Mouse (Mus musculus) midbrain, postnatal 0 days (tissue): ENCODE measurements at regions not wholly inside any gene's neighbourhood (a gene's known extent, or its start where the extent isn't known, plus 50 kb on each side); places are given as distances from the start of the nearest gene placed in this dataset.
A peak's percentile ranks its signal among the peaks of the same experiment; 100 is the strongest.

ENCODE experiments used
- ATAC-seq: fragments of 200-750 bp; cut with Nextera tagmentation; 2 replicates; pipeline ENCODE4 v1.8.0; 2017; ENCODE audit warnings: moderate number of reproducible peaks, mild to moderate bottlenecking, moderate TSS enrichment, moderate library complexity; ENCODE audit not compliant: low FRiP score
- DNase-seq: peaks from one replicate; pipeline ENCODE4 v3.0.0-alpha.2; 2015; ENCODE audit warnings: low spot score
- H3K27ac ChIP-seq: fragments of 300-500 bp; sonication (generic); 2 replicates; pipeline ENCODE4 v1.5.1; 2014; ENCODE audit warnings: low read depth, mild to moderate bottlenecking, low read length, mixed read lengths
- H3K27me3 ChIP-seq: fragments of 300-500 bp; sonication (generic); 2 replicates; pipeline ENCODE4 v1.6.1; 2014; ENCODE audit warnings: low read length, control low read depth, mixed read lengths; ENCODE audit not compliant: insufficient read depth
- H3K36me3 ChIP-seq: fragments of 300-500 bp; sonication (generic); 2 replicates; pipeline ENCODE4 v1.6.1; 2014; ENCODE audit warnings: low read length, control low read depth, mixed read lengths; ENCODE audit not compliant: insufficient read depth
- H3K4me1 ChIP-seq: fragments of 300-500 bp; sonication (generic); 2 replicates; pipeline ENCODE4 v1.6.1; 2014; ENCODE audit warnings: mild to moderate bottlenecking, control low read depth, antibody characterized with exemption, low read length, mixed read lengths; ENCODE audit not compliant: insufficient read depth
- H3K4me2 ChIP-seq: fragments of 300-500 bp; sonication (generic); 2 replicates; pipeline ENCODE4 v1.6.1; 2014; ENCODE audit warnings: low read depth, mild to moderate bottlenecking, low read length, mixed read lengths; ENCODE audit not compliant: poor library complexity, severe bottlenecking
- H3K4me3 ChIP-seq: fragments of 300-500 bp; sonication (generic); 2 replicates; pipeline ENCODE4 v1.5.1; 2014; ENCODE audit warnings: low read depth, mild to moderate bottlenecking, low read length, moderate library complexity
- H3K9ac ChIP-seq: fragments of 300-500 bp; sonication (generic); replicated peaks from 2 replicates; pipeline ENCODE4 v1.6.1; 2014; ENCODE audit warnings: mild to moderate bottlenecking, low read length, moderate library complexity, mixed read lengths; ENCODE audit not compliant: poor library complexity, severe bottlenecking
- H3K9me3 ChIP-seq: fragments of 300-500 bp; sonication (generic); 2 replicates; pipeline ENCODE4 v1.6.1; 2016; ENCODE audit warnings: low read length, control low read depth
- CTCF ChIP-seq: IDR thresholded peaks from 2 replicates; pipeline ENCODE4 v1.5.1; 2016; ENCODE audit warnings: antibody characterized with exemption, mild to moderate bottlenecking
- WGBS: fragments of 180-500 bp; shearing (Covaris S2); extraction: QIAGEN DNeasy Blood & Tissue Kit; methylation state at CpG from one replicate; pipeline ENCODE4 v1.1.7; 2014; 5-methylcytosine and 5-hydroxymethylcytosine counted together

- peak; percentile 3 for DNase-seq
- no peak for ATAC-seq
- H3K4me3 ChIP-seq: peak overlapping the region; percentile 2; the same call in 1 of the 2 replicates
- 7% methylated on average over 10 of the region's 10 CpGs for WGBS
- H3K36me3 ChIP-seq: no peaks in the 10 kb centered on the region
- H3K9ac ChIP-seq: no peak overlapping the region; the same call in 1 of the 2 replicates
- no peak overlapping the region for H3K27ac ChIP-seq
- TF ChIP-seq CTCF: no peak
- H3K9me3 ChIP-seq: no peaks in the 10 kb centered on the region
- no peaks in the 10 kb centered on the region for H3K27me3 ChIP-seq
- peak overlapping the region; percentile 52 for H3K4me2 ChIP-seq
- peaks cover 3% of the 10 kb centered on the region; the same call in 1 of the 2 replicates for H3K4me1 ChIP-seq
Measured at GRCm38 (mm10) chr8:95987011-95987440, 98.7 kb upstream of the Got2 start.

- no peak for TF ChIP-seq CTCF
- no peak overlapping the region for H3K9ac ChIP-seq
- H3K27ac ChIP-seq: no peak overlapping the region
- WGBS: 31% methylated on average over 3 of the region's 3 CpGs
- H3K4me3 ChIP-seq: no peak overlapping the region
- DNase-seq: no peak
- no peak for ATAC-seq
- peaks cover 3% of the 10 kb centered on the region; the same call in 1 of the 2 replicates for H3K4me1 ChIP-seq
- H3K36me3 ChIP-seq: no peaks in the 10 kb centered on the region
- no peaks in the 10 kb centered on the region for H3K27me3 ChIP-seq
- H3K4me2 ChIP-seq: peak overlapping the region; percentile 52
- no peaks in the 10 kb centered on the region for H3K9me3 ChIP-seq
Measured at GRCm38 (mm10) chr8:95986410-95986809, 98.1 kb upstream of the Got2 start.

GRCm38 (mm10) chr8:95983690-95984089, 95.3 kb upstream of the Got2 start:
- Histone ChIP-seq H3K4me1 (peaks cover 3% of the 10 kb centered on the region; the same call in 1 of the 2 replicates), H3K4me2 (no peak overlapping the region), H3K9ac (no peak overlapping the region), H3K9me3 (no peaks in the 10 kb centered on the region), H3K36me3 (no peaks in the 10 kb centered on the region), H3K27me3 (no peaks in the 10 kb centered on the region), H3K4me3 (no peak overlapping the region), H3K27ac (no peak overlapping the region)
- no peak for DNase-seq
- TF ChIP-seq CTCF: no peak
- no peak for ATAC-seq
- WGBS: 67% methylated on average over 2 of the region's 2 CpGs

- no peak for TF ChIP-seq CTCF
- H3K4me3 ChIP-seq: no peak overlapping the region
- no peak overlapping the region for H3K27ac ChIP-seq
- no peaks in the 10 kb centered on the region for H3K36me3 ChIP-seq
- ATAC-seq (no peak), DNase-seq (no peak)
- H3K9me3 ChIP-seq: no peaks in the 10 kb centered on the region
- no peak overlapping the region for H3K9ac ChIP-seq
- no peak overlapping the region for H3K4me2 ChIP-seq
- WGBS: 44% methylated on average over 2 of the region's 2 CpGs
- no peaks in the 10 kb centered on the region for H3K27me3 ChIP-seq
- no peaks in the 10 kb centered on the region for H3K4me1 ChIP-seq
Measured at GRCm38 (mm10) chr8:95980405-95980804, 92.1 kb upstream of the Got2 start.

GRCm38 (mm10) chr8:95979223-95979622, 90.9 kb upstream of the Got2 start:
- H3K9me3 ChIP-seq: no peaks in the 10 kb centered on the region
- H3K9ac ChIP-seq: no peak overlapping the region
- no peak overlapping the region for H3K4me2 ChIP-seq
- ATAC-seq (no peak), DNase-seq (no peak)
- H3K4me3 ChIP-seq: no peak overlapping the region
- no peaks in the 10 kb centered on the region for H3K27me3 ChIP-seq
- H3K4me1 ChIP-seq: no peaks in the 10 kb centered on the region
- H3K36me3 ChIP-seq: no peaks in the 10 kb centered on the region
- no peak overlapping the region for H3K27ac ChIP-seq
- no peak for TF ChIP-seq CTCF
- WGBS: 56% methylated on average over 6 of the region's 6 CpGs

- Histone ChIP-seq H3K4me2 (no peak overlapping the region), H3K4me1 (no peaks in the 10 kb centered on the region), H3K9ac (no peak overlapping the region), H3K27me3 (no peaks in the 10 kb centered on the region), H3K36me3 (no peaks in the 10 kb centered on the region), H3K27ac (no peak overlapping the region), H3K9me3 (no peaks in the 10 kb centered on the region), H3K4me3 (no peak overlapping the region)
- no peak for ATAC-seq
- 13% methylated on average over 4 of the region's 4 CpGs for WGBS
- peak; percentile 85 for TF ChIP-seq CTCF
- DNase-seq: peak; percentile 66
Measured at GRCm38 (mm10) chr8:95974889-95975288, 86.5 kb upstream of the Got2 start.
